Mouse (Mus musculus): ENCODE measurements around the gene Rai1. TPM values are rescaled to one million over a fixed set of nuclear protein-coding genes. Genes with fewer than 3 reads are reported as not detected.
A peak's percentile ranks its signal among the peaks of the same experiment; 100 is the strongest.

Gene Rai1
- total and polyA plus RNA-seq, 3 experiments: 6.6 to 22.6 (median 15.4) TPM

- H3K27me3 ChIP-seq (replicated peaks): no peaks in the 10 kb centered on the region
- TF ChIP-seq EP300 (IDR thresholded peaks at IDR 0.05; ENCODE audit: low read length) (no peak), JUN (IDR thresholded peaks at IDR 0.05; ENCODE audit: insufficient read depth, low read depth, low read length) (no peak), POLR2A (IDR thresholded peaks at IDR 0.05; ENCODE audit: low read depth, low read length) (no peak), NRF1 (IDR thresholded peaks at IDR 0.05; ENCODE audit: low read depth, low read length) (no peak), MXI1 (IDR thresholded peaks at IDR 0.05; ENCODE audit: low read depth, low read length) (no peak), MAX (IDR thresholded peaks at IDR 0.05; ENCODE audit: low read length) (no peak)
- H3K36me3 ChIP-seq (replicated peaks in 1 of 2; ENCODE audit: control insufficient read depth in 1 of 2, insufficient read depth in 1 of 2, low read length in 1 of 2): peaks cover 38 to 75% of the 10 kb centered on the region in 2 experiments
- dilution Hi-C loops (cut with MboI; ENCODE audit: extremely low pct_ligation_motif_present, extremely low pct_unique_long_range_greater_than_20kb, low sequenced_read_pairs) (no loop called here), in situ Hi-C loops (cut with MboI; ENCODE audit: low pct_ligation_motif_present, low pct_unique_long_range_greater_than_20kb, low sequenced_read_pairs) (no loop called here)
- peak overlapping the region; percentile 87; the same call in 1 of the 2 replicates for H3K9ac ChIP-seq (ENCODE audit: insufficient read depth, low read depth)
- H3K4me1 ChIP-seq (ENCODE audit: control insufficient read depth in 1 of 2, insufficient read depth in 2 of 2): peaks cover 28 to 66% of the 10 kb centered on the region in 2 experiments
- peak overlapping the region in 2 of 3 experiments; percentile 56 to 62 for H3K4me3 ChIP-seq (replicated peaks in 1 of 3; ENCODE audit: low read depth in 2 of 3, low read length in 2 of 3, poor library complexity in 1 of 3)
- 0 out of 2 replicates have a peak overlapping the region, but pooled peaks have one; percentile 7 for H3K27ac ChIP-seq (ENCODE audit: insufficient read depth, low read depth)
- H3K79me2 ChIP-seq (replicated peaks; ENCODE audit: control insufficient read depth, extremely low read depth, insufficient read depth, poor library complexity, severe bottlenecking): peaks cover 43% of the 10 kb centered on the region
- no peak for DNase-seq (ENCODE audit: extremely low read depth)
- H3K9me3 ChIP-seq (replicated peaks; ENCODE audit: low read length): no peaks in the 10 kb centered on the region
- peak overlapping the region; percentile 89 for H3K4me2 ChIP-seq (ENCODE audit: insufficient read depth, low read depth, poor library complexity, severe bottlenecking)
Observed at GRCm38 (mm10) chr11:60208712-60209111, 103.9 kb downstream of the Rai1 start.

GRCm38 (mm10) chr11:60209217-60209932, 104.6 kb downstream of the Rai1 start:
- Histone ChIP-seq H3K4me1 (ENCODE audit: control insufficient read depth in 1 of 2, insufficient read depth in 2 of 2) (peaks cover 28 to 66% of the 10 kb centered on the region in 2 experiments), H3K9me3 (replicated peaks; ENCODE audit: low read length) (no peaks in the 10 kb centered on the region), H3K4me3 (replicated peaks in 1 of 3; ENCODE audit: low read depth in 2 of 3, low read length in 2 of 3, poor library complexity in 1 of 3) (peak overlapping the region; percentile 56 to 80 (median 62)), H3K27me3 (replicated peaks) (no peaks in the 10 kb centered on the region), H3K9ac (ENCODE audit: insufficient read depth, low read depth) (peak overlapping the region; percentile 87), H3K4me2 (ENCODE audit: insufficient read depth, low read depth, poor library complexity, severe bottlenecking) (peak overlapping the region; percentile 89), H3K79me2 (replicated peaks; ENCODE audit: control insufficient read depth, extremely low read depth, insufficient read depth, poor library complexity, severe bottlenecking) (peaks cover 43% of the 10 kb centered on the region), H3K36me3 (replicated peaks in 1 of 2; ENCODE audit: control insufficient read depth in 1 of 2, insufficient read depth in 1 of 2, low read length in 1 of 2) (peaks cover 32 to 71% of the 10 kb centered on the region in 2 experiments), H3K27ac (ENCODE audit: insufficient read depth, low read depth) (0 out of 2 replicates have a peak overlapping the region, but pooled peaks have one; percentile 7)
- DNase-seq (ENCODE audit: extremely low read depth): no peak
- TF ChIP-seq ETS1 (conservative IDR thresholded peaks at IDR 0.05; ENCODE audit: low read depth, low read length) (no peak), CHD1 (IDR thresholded peaks at IDR 0.05; ENCODE audit: low read depth, low read length) (0 out of 2 replicates have a peak, but pooled peaks have one; percentile 77), TBP (conservative IDR thresholded peaks at IDR 0.05; ENCODE audit: low read depth, low read length) (no peak), NRF1 (IDR thresholded peaks at IDR 0.05; ENCODE audit: low read depth, low read length) (no peak), SIN3A (IDR thresholded peaks at IDR 0.05; ENCODE audit: low read length) (no peak), MYC (IDR thresholded peaks at IDR 0.05; ENCODE audit: low read depth, low read length) (0 out of 2 replicates have a peak, but pooled peaks have one; percentile 39), MAZ (IDR thresholded peaks at IDR 0.05; ENCODE audit: low read depth, low read length) (0 out of 2 replicates have a peak, but pooled peaks have one; percentile 41), UBTF (IDR thresholded peaks at IDR 0.05; ENCODE audit: low read depth, low read length) (no peak), MXI1 (IDR thresholded peaks at IDR 0.05; ENCODE audit: low read depth, low read length) (peak; percentile 29), JUND (conservative IDR thresholded peaks at IDR 0.05; ENCODE audit: low read depth, low read length) (no peak), RAD21 (IDR thresholded peaks at IDR 0.05; ENCODE audit: low read depth, low read length) (peak; percentile 29), ZC3H11A (IDR thresholded peaks at IDR 0.05; ENCODE audit: low read depth, low read length) (no peak), PAX5 (IDR thresholded peaks at IDR 0.05; ENCODE audit: low read length) (no peak), MAFK (IDR thresholded peaks at IDR 0.05; ENCODE audit: insufficient replicate concordance, low read length) (no peak), E2F4 (IDR thresholded peaks at IDR 0.05; ENCODE audit: insufficient replicate concordance, low read depth, low read length) (no peak), CTCF (conservative IDR thresholded peaks at IDR 0.05 in 1 of 2, IDR thresholded peaks at IDR 0.05 in 1 of 2; ENCODE audit: low read depth in 2 of 2, low read length in 2 of 2) (peak in 1 of 2 experiments; percentile 60; a peak in 2 of 4 replicates), CHD2 (IDR thresholded peaks at IDR 0.05; ENCODE audit: low read length) (no peak), SMC3 (IDR thresholded peaks at IDR 0.05; ENCODE audit: low read depth, low read length) (peak; percentile 42), MEF2A (IDR thresholded peaks at IDR 0.05; ENCODE audit: borderline replicate concordance, low read depth, low read length) (no peak), RCOR1 (conservative IDR thresholded peaks at IDR 0.05; ENCODE audit: low read depth, low read length) (no peak), ZNF384 (IDR thresholded peaks at IDR 0.05; ENCODE audit: low read depth, low read length) (no peak), POLR2A (IDR thresholded peaks at IDR 0.05; ENCODE audit: low read depth, low read length) (no peak; the same call in 1 of the 2 replicates)
- dilution Hi-C loops (cut with MboI; ENCODE audit: extremely low pct_ligation_motif_present, extremely low pct_unique_long_range_greater_than_20kb, low sequenced_read_pairs): no loop called here
- in situ Hi-C loops (cut with MboI; ENCODE audit: low pct_ligation_motif_present, low pct_unique_long_range_greater_than_20kb, low sequenced_read_pairs): no loop called here

Measured in CH12.LX (cell line).